Mouse (Mus musculus) liver, embryonic 14.5 days (tissue): ENCODE results near the gene Itgb6.

Source experiments
- CTCF ChIP-seq: IDR thresholded peaks from 2 replicates; pipeline ENCODE4 v1.5.1; 2016; ENCODE audit warnings: antibody characterized with exemption, low read depth, control low read depth
- EP300 ChIP-seq: IDR thresholded peaks from 2 replicates; pipeline ENCODE4 v1.6.1; 2016; ENCODE audit warnings: antibody characterized with exemption, low read depth

DNA sequence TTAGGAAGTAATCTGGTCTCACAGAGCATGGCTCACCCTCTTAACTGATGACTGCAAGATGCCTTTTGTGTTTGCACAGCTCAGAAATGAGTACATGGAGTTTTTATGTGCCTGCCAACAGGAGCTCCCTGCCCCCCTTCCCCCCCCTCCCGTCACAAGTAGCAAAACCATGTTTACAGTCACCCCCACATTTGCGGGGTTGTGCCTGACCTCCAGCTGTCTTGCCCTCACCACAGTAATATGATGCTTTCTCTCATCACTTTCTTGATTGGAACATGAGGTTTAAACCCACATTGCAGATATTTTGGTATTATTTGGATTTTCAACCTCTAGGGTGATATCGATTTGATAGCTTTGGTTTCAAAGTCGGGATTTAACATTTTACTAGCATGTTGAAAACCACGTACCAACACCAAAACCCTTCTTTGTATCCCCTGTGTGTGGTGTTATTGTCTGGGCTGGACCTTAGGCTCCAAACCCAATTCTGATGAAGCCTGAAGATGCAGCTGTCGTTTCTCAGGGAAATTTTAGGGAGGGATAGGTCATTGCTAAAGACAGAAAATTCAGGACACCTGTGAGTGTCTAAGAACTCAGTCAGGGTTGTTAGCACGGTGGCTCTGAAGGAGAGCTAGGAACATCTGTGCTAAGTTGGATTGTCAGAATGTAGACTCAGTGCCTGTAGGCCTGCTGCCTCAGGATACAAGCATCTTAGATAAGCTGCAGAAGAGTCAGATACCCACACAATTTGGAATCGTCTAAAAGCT is 112.8 kb downstream of the Itgb6 start:
- TF ChIP-seq CTCF (no peak), EP300 (no peak)
